Mouse (Mus musculus): ENCODE data around the gene Gm20547.

- TF ChIP-seq POLR2A (IDR thresholded peaks at IDR 0.05; ENCODE audit: borderline replicate concordance, extremely low read depth, low read depth, low read length) = no peak
- TF ChIP-seq CTCF (IDR thresholded peaks at IDR 0.05; ENCODE audit: insufficient read depth, low read length) = no peak
Measured at GRCm38 (mm10) chr17:34850517-34851125, 31.2 kb downstream of the Gm20547 start.

All from lung, adult 2 months (tissue).